Mouse (Mus musculus): ENCODE data around the gene Rps6ka1. TPM values are rescaled to one million over a fixed set of nuclear protein-coding genes. Genes with fewer than 3 reads are reported as not detected.
A peak's percentile ranks its signal among the peaks of the same experiment; 100 is the strongest.
"Not testable (repeated sequence)": the region's sequence is repeated elsewhere in the genome, so short reads cannot be mapped to it uniquely, and the experiment has no call there.

Rps6ka1 gene
- 10 to 100 TPM; 19.6 to 19.9 TPM for total RNA-seq (2021)
- long read RNA-seq, experiment 1, transcript Rps6ka1-202 (22 exons, 3,135 nt): major isoform, 21 of 24 reads
- long read RNA-seq, experiment 1, partial matches to known transcripts: 1 of 24 reads
- long read RNA-seq, experiment 1, other reads (novel, unspliced or antisense): 1 of 24 reads
- long read RNA-seq, experiment 2, transcript Rps6ka1-202 (22 exons, 3,135 nt): major isoform, 22 of 26 reads
- long read RNA-seq, experiment 2, partial matches to known transcripts: 1 of 26 reads
- long read RNA-seq, experiment 2, other reads (novel, unspliced or antisense): 1 of 26 reads

- DNase-seq: peak; percentile 83
Measured at GRCm38 (mm10) chr4:133887672-133888453, at the start of gene Rps6ka1. Rps6ka1 (minus strand) TSS chr4:133887797.

- DNase-seq: no peak
Measured at GRCm38 (mm10) chr4:133931785-133932184, 44.2 kb upstream of the Rps6ka1 start.

- peak; percentile 32 for DNase-seq
Measured at GRCm38 (mm10) chr4:133931349-133931748, 43.8 kb upstream of the Rps6ka1 start.

GRCm38 (mm10) chr4:133929278-133929670 is 41.7 kb upstream of the Rps6ka1 start:
- DNase-seq: peak; percentile 25

- no peak for DNase-seq
Measured at GRCm38 (mm10) chr4:133928576-133929277, 41.1 kb upstream of the Rps6ka1 start.

- DNase-seq: no peak
Measured at GRCm38 (mm10) chr4:133925204-133925603, 37.6 kb upstream of the Rps6ka1 start.

GRCm38 (mm10) chr4:133923743-133924142 is 36.1 kb upstream of the Rps6ka1 start:
- DNase-seq: no peak

GRCm38 (mm10) chr4:133918093-133918825 is 30.7 kb upstream of the Rps6ka1 start:
- peak; percentile 41 for DNase-seq

- no peak for DNase-seq
Measured at GRCm38 (mm10) chr4:133911983-133912382, 24.4 kb upstream of the Rps6ka1 start.

- DNase-seq: peak; percentile 96
Measured at GRCm38 (mm10) chr4:133910236-133911211, 22.9 kb upstream of the Rps6ka1 start.

- DNase-seq: no peak
Measured at GRCm38 (mm10) chr4:133908051-133908450, 20.5 kb upstream of the Rps6ka1 start.

- no peak for DNase-seq
Measured at GRCm38 (mm10) chr4:133907086-133907485, 19.5 kb upstream of the Rps6ka1 start.

GRCm38 (mm10) chr4:133906336-133906735 is 18.7 kb upstream of the Rps6ka1 start:
- DNase-seq: not testable (repeated sequence)

GRCm38 (mm10) chr4:133905167-133905566 is 17.6 kb upstream of the Rps6ka1 start:
- DNase-seq: no peak

- DNase-seq: no peak
Measured at GRCm38 (mm10) chr4:133904326-133904725, 16.7 kb upstream of the Rps6ka1 start.

GRCm38 (mm10) chr4:133903372-133903771 is 15.8 kb upstream of the Rps6ka1 start:
- DNase-seq: peak; percentile 28

GRCm38 (mm10) chr4:133902510-133902909 is 14.9 kb upstream of the Rps6ka1 start:
- DNase-seq: no peak

GRCm38 (mm10) chr4:133900887-133901286 is 13.3 kb upstream of the Rps6ka1 start:
- no peak for DNase-seq

- no peak for DNase-seq
Measured at GRCm38 (mm10) chr4:133900352-133900751, 12.8 kb upstream of the Rps6ka1 start.

- DNase-seq: no peak
Measured at GRCm38 (mm10) chr4:133899241-133899800, 11.7 kb upstream of the Rps6ka1 start.

- DNase-seq: no peak
Measured at GRCm38 (mm10) chr4:133898151-133898550, 10.6 kb upstream of the Rps6ka1 start.
